Mouse (Mus musculus) limb, embryonic 11.5 days (tissue): ENCODE data around the gene C1s2. TPM values are rescaled to one million over a fixed set of nuclear protein-coding genes. Genes with fewer than 3 reads are reported as not detected.

ENCODE experiments used
- ATAC-seq: fragments of 200-750 bp; cut with Nextera tagmentation; 2 replicates; pipeline ENCODE4 v1.8.0; 2017; ENCODE audit warnings: low read depth; ENCODE audit not compliant: insufficient number of reproducible peaks, low FRiP score, low TSS enrichment
- DNase-seq: peaks from one replicate; pipeline ENCODE4 v3.0.0-alpha.2; 2015; ENCODE audit warnings: low spot score
- H3K27ac ChIP-seq: fragments of 300-500 bp; sonication (generic); replicated peaks from 2 replicates; pipeline ENCODE4 v1.5.1; 2014; ENCODE audit warnings: low read depth, mild to moderate bottlenecking, low read length
- H3K27me3 ChIP-seq: fragments of 300-500 bp; sonication (generic); 2 replicates; pipeline ENCODE4 v1.6.1; 2014; ENCODE audit warnings: mild to moderate bottlenecking, low read length, mixed read lengths; ENCODE audit not compliant: control insufficient read depth, insufficient read depth
- H3K36me3 ChIP-seq: fragments of 300-500 bp; sonication (generic); 2 replicates; pipeline ENCODE4 v1.6.1; 2014; ENCODE audit warnings: mild to moderate bottlenecking, low read length, moderate library complexity, mixed read lengths; ENCODE audit not compliant: control insufficient read depth, insufficient read depth
- H3K4me1 ChIP-seq: fragments of 300-500 bp; sonication (generic); 2 replicates; pipeline ENCODE4 v1.6.1; 2014; ENCODE audit warnings: low read length, mixed read lengths; ENCODE audit not compliant: control insufficient read depth, insufficient read depth
- H3K4me2 ChIP-seq: fragments of 300-500 bp; sonication (generic); 2 replicates; pipeline ENCODE4 v1.6.1; 2014; ENCODE audit warnings: low read depth, mild to moderate bottlenecking, moderate library complexity; ENCODE audit not compliant: severe bottlenecking
- H3K4me3 ChIP-seq: fragments of 300-500 bp; sonication (generic); 2 replicates; pipeline ENCODE4 v1.5.1; 2014; ENCODE audit warnings: low read depth, low read length
- H3K9ac ChIP-seq: fragments of 300-500 bp; sonication (generic); 2 replicates; pipeline ENCODE4 v1.6.1; 2014; ENCODE audit warnings: mild to moderate bottlenecking, low read length
- H3K9me3 ChIP-seq: fragments of 300-500 bp; sonication (generic); 2 replicates; pipeline ENCODE4 v1.6.1; 2016; ENCODE audit warnings: low read length; ENCODE audit not compliant: control insufficient read depth
- WGBS: fragments of 180-500 bp; shearing (Covaris S2); extraction: QIAGEN DNeasy Blood & Tissue Kit; methylation state at CpG from one replicate; pipeline ENCODE4 v1.1.7; 2014; 5-methylcytosine and 5-hydroxymethylcytosine counted together
- polyA plus RNA-seq: library from polyadenylated mRNA; unstranded; fragments of >200 nt; fragmentation: Nextera tagmentation; extraction: Ambion mirVana; gene quantifications from 2 replicates; pipeline ENCODE4 v1.2.1, GENCODE M21; 2014

Gene C1s2
- polyA plus RNA-seq, 1 experiment from 2014 or later = not detected

GRCm38 (mm10) chr6:124625612-124626011, 10.3 kb downstream of the C1s2 start:
- no peak for DNase-seq
- no peak overlapping the region for H3K4me2 ChIP-seq

GRCm38 (mm10) chr6:124602031-124602430, 33.9 kb downstream of the C1s2 start:
- Histone ChIP-seq H3K36me3 (no peaks in the 10 kb centered on the region), H3K27ac (no peak overlapping the region), H3K27me3 (no peaks in the 10 kb centered on the region), H3K9ac (no peak overlapping the region), H3K9me3 (no peaks in the 10 kb centered on the region), H3K4me3 (no peak overlapping the region), H3K4me1 (no peaks in the 10 kb centered on the region), H3K4me2 (no peak overlapping the region)
- ATAC-seq (no peak), DNase-seq (no peak)
- 92% methylated on average over 4 of the region's 4 CpGs for WGBS

More at GRCm38 (mm10) chr6:124625612-124626011, 10.3 kb downstream of the C1s2 start:
- H3K4me3 ChIP-seq = no peak overlapping the region
- no peak overlapping the region for H3K9ac ChIP-seq
- H3K27ac ChIP-seq = no peak overlapping the region
- no peaks in the 10 kb centered on the region for H3K36me3 ChIP-seq
- no peak for ATAC-seq
- no peaks in the 10 kb centered on the region for H3K4me1 ChIP-seq
- 90% methylated on average over 13 of the region's 13 CpGs for WGBS
- no peaks in the 10 kb centered on the region for H3K9me3 ChIP-seq
- no peaks in the 10 kb centered on the region for H3K27me3 ChIP-seq

GRCm38 (mm10) chr6:124593121-124593520, 42.8 kb downstream of the C1s2 start:
- H3K27me3 ChIP-seq = no peaks in the 10 kb centered on the region
- H3K4me2 ChIP-seq = no peak overlapping the region
- DNase-seq (no peak), ATAC-seq (no peak)
- 88% methylated on average over 8 of the region's 8 CpGs for WGBS
- no peak overlapping the region for H3K9ac ChIP-seq
- no peaks in the 10 kb centered on the region for H3K9me3 ChIP-seq
- H3K27ac ChIP-seq = no peak overlapping the region
- H3K4me1 ChIP-seq = no peaks in the 10 kb centered on the region
- H3K36me3 ChIP-seq = no peaks in the 10 kb centered on the region
- H3K4me3 ChIP-seq = no peak overlapping the region

- Histone ChIP-seq H3K27ac (no peak overlapping the region), H3K4me2 (no peak overlapping the region), H3K4me3 (no peak overlapping the region), H3K9ac (no peak overlapping the region), H3K27me3 (no peaks in the 10 kb centered on the region), H3K4me1 (no peaks in the 10 kb centered on the region), H3K36me3 (no peaks in the 10 kb centered on the region), H3K9me3 (no peaks in the 10 kb centered on the region)
- WGBS = 86% methylated on average over 4 of the region's 4 CpGs
- no peak for ATAC-seq
- DNase-seq = no peak
Measured at GRCm38 (mm10) chr6:124592186-124592700, 43.6 kb downstream of the C1s2 start.

GRCm38 (mm10) chr6:124588771-124589170, 47.1 kb downstream of the C1s2 start:
- H3K9me3 ChIP-seq = no peaks in the 10 kb centered on the region
- H3K4me1 ChIP-seq = no peaks in the 10 kb centered on the region
- DNase-seq = no peak
- no peak overlapping the region for H3K9ac ChIP-seq
- H3K4me3 ChIP-seq = no peak overlapping the region
- ATAC-seq = no peak
- H3K4me2 ChIP-seq = no peak overlapping the region
- H3K27ac ChIP-seq = no peak overlapping the region
- H3K27me3 ChIP-seq = no peaks in the 10 kb centered on the region
- H3K36me3 ChIP-seq = no peaks in the 10 kb centered on the region

- no peaks in the 10 kb centered on the region for H3K9me3 ChIP-seq
- H3K4me1 ChIP-seq = no peaks in the 10 kb centered on the region
- ATAC-seq = no peak
- no peak overlapping the region for H3K4me3 ChIP-seq
- no peak overlapping the region for H3K4me2 ChIP-seq
- H3K27ac ChIP-seq = no peak overlapping the region
- H3K27me3 ChIP-seq = no peaks in the 10 kb centered on the region
- WGBS = 78% methylated on average over 4 of the region's 4 CpGs
- H3K36me3 ChIP-seq = no peaks in the 10 kb centered on the region
- H3K9ac ChIP-seq = no peak overlapping the region
- DNase-seq = no peak
Measured at GRCm38 (mm10) chr6:124586266-124586665, 49.6 kb downstream of the C1s2 start.

GRCm38 (mm10) chr6:124585761-124586160, 50.1 kb downstream of the C1s2 start:
- Histone ChIP-seq H3K4me2 (no peak overlapping the region), H3K27me3 (no peaks in the 10 kb centered on the region), H3K27ac (no peak overlapping the region), H3K4me1 (no peaks in the 10 kb centered on the region), H3K9ac (no peak overlapping the region), H3K36me3 (no peaks in the 10 kb centered on the region), H3K4me3 (no peak overlapping the region), H3K9me3 (no peaks in the 10 kb centered on the region)
- 86% methylated on average over 3 of the region's 3 CpGs for WGBS
- no peak for ATAC-seq
- no peak for DNase-seq

- H3K9me3 ChIP-seq = no peaks in the 10 kb centered on the region
- no peaks in the 10 kb centered on the region for H3K36me3 ChIP-seq
- no peak overlapping the region for H3K9ac ChIP-seq
- no peaks in the 10 kb centered on the region for H3K27me3 ChIP-seq
- H3K4me3 ChIP-seq = no peak overlapping the region
- H3K4me2 ChIP-seq = no peak overlapping the region
- H3K27ac ChIP-seq = no peak overlapping the region
- H3K4me1 ChIP-seq = no peaks in the 10 kb centered on the region
- ATAC-seq (no peak), DNase-seq (no peak)
- WGBS = 90% methylated on average over 3 of the region's 3 CpGs
Measured at GRCm38 (mm10) chr6:124584935-124585334, 51.0 kb downstream of the C1s2 start.

- 94% methylated on average over 1 of the region's 1 CpGs for WGBS
- Histone ChIP-seq H3K27ac (no peak overlapping the region), H3K4me3 (no peak overlapping the region), H3K27me3 (no peaks in the 10 kb centered on the region), H3K9me3 (no peaks in the 10 kb centered on the region), H3K9ac (no peak overlapping the region), H3K4me2 (no peak overlapping the region), H3K36me3 (no peaks in the 10 kb centered on the region), H3K4me1 (no peaks in the 10 kb centered on the region)
- DNase-seq = no peak
- ATAC-seq = no peak
Measured at GRCm38 (mm10) chr6:124582231-124582630, 53.7 kb downstream of the C1s2 start.
